Mouse (Mus musculus) stomach, embryonic 15.5 days (tissue): Measurements from ENCODE around the gene Npffr2. TPM values are rescaled to one million over a fixed set of nuclear protein-coding genes. Genes with fewer than 3 reads are reported as not detected.
"Not testable (repeated sequence)": the region's sequence is repeated elsewhere in the genome, so short reads cannot be mapped to it uniquely, and the experiment has no call there.

ENCODE experiments used
- ATAC-seq: fragments of 200-750 bp; cut with Nextera tagmentation; 2 replicates; pipeline ENCODE4 v1.8.0; 2017; ENCODE audit warnings: low read depth, moderate number of reproducible peaks, moderate TSS enrichment; ENCODE audit not compliant: insufficient read depth, low FRiP score
- H3K27ac ChIP-seq: fragments of 300-500 bp; sonication (generic); 2 replicates; pipeline ENCODE4 v1.5.1; 2015; ENCODE audit warnings: mild to moderate bottlenecking, inconsistent platforms
- H3K27me3 ChIP-seq: fragments of 300-500 bp; sonication (generic); replicated peaks from 2 replicates; pipeline ENCODE4 v1.6.1; 2015; ENCODE audit warnings: inconsistent platforms
- H3K36me3 ChIP-seq: fragments of 300-500 bp; sonication (generic); 2 replicates; pipeline ENCODE4 v1.6.1; 2015; ENCODE audit warnings: inconsistent platforms
- H3K4me1 ChIP-seq: fragments of 300-500 bp; sonication (generic); 2 replicates; pipeline ENCODE4 v1.6.1; 2015; ENCODE audit warnings: inconsistent platforms
- H3K4me2 ChIP-seq: fragments of 300-500 bp; sonication (generic); 2 replicates; pipeline ENCODE4 v1.6.1; 2015; ENCODE audit warnings: mild to moderate bottlenecking, inconsistent platforms
- H3K4me3 ChIP-seq: fragments of 300-500 bp; sonication (generic); replicated peaks from 2 replicates; pipeline ENCODE4 v1.5.1; 2015; ENCODE audit warnings: inconsistent platforms
- H3K9ac ChIP-seq: fragments of 300-500 bp; sonication (generic); 2 replicates; pipeline ENCODE4 v1.6.1; 2015; ENCODE audit warnings: inconsistent platforms
- H3K9me3 ChIP-seq: fragments of 300-500 bp; sonication (generic); 2 replicates; pipeline ENCODE4 v1.6.1; 2016; ENCODE audit warnings: inconsistent platforms
- WGBS: fragments of 180-500 bp; shearing (Covaris S2); methylation state at CpG from one replicate; pipeline ENCODE4 v1.1.7; 2015; 5-methylcytosine and 5-hydroxymethylcytosine counted together
- polyA plus RNA-seq: library from polyadenylated mRNA; unstranded; fragments of >200 nt; fragmentation: Nextera tagmentation; extraction: Ambion mirVana; gene quantifications from 2 replicates; pipeline ENCODE4 v1.2.1, GENCODE M21; 2015

Gene Npffr2
- not detected in 2 replicates for polyA plus RNA-seq

DNA sequence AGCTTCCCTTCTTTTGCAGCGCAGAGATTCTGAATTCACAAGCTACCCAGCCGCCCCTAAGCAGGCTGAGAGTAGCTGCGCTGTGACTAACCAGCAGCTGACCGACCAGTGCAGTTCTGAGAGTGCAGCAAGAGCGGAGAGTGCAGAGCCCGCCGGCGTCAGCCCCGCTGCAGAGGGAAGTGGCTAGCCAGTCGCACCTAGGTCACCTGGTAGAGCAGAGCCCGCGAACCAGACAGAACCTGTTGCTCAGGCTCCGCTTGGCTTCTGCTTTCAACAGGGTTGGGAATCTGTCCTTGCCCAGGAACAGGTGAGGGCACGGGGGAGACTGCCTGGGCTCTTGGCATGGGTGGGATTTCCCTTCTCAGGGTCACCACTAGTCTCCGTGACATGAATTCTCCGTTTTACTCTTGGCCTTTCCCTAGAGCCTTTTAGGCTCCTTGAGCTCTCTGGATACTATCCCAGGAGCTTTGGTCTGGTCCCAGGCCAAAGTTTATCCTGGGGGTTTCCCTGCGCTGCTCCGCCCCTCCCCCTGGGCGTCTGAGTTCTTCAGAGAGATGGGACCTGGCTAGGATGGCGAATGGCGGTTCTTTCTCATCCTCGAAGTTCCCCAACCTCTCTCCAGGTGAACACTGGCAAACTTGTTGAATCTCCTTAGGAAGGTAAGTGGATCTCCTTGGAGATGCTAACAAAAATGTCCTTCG is at the start of gene Npffr2:
Npffr2 (plus strand) TSS at position 552 of the 701 bp plus-strand sequence.
- peak; percentile 93 for ATAC-seq
- H3K4me3 ChIP-seq = peak within 1 kb of the TSS; percentile 32
- H3K9me3 ChIP-seq = no peaks in the 10 kb centered on the region
- H3K4me2 ChIP-seq = peak within 1 kb of the TSS; percentile 65
- 6% methylated on average over 23 of the region's 23 CpGs for WGBS
- peak within 1 kb of the TSS; percentile 6; the same call in 1 of the 2 replicates for H3K9ac ChIP-seq
- H3K27ac ChIP-seq = no peak within 1 kb of the TSS
- H3K36me3 ChIP-seq = no peaks in the 10 kb centered on the region
- H3K4me1 ChIP-seq = no peaks in the 10 kb centered on the region; the same call in 1 of the 2 replicates
- H3K27me3 ChIP-seq = no peaks in the 10 kb centered on the region

GRCm38 (mm10) chr5:89492560-89492959 is 34.7 kb upstream of the Npffr2 start:
- Histone ChIP-seq H3K4me1 (no peaks in the 10 kb centered on the region), H3K4me2 (no peak overlapping the region), H3K36me3 (no peaks in the 10 kb centered on the region), H3K9ac (no peak overlapping the region), H3K27me3 (no peaks in the 10 kb centered on the region), H3K9me3 (no peaks in the 10 kb centered on the region), H3K4me3 (no peak overlapping the region), H3K27ac (no peak overlapping the region)
- 91% methylated on average over 1 of the region's 1 CpGs for WGBS
- ATAC-seq = no peak

DNA sequence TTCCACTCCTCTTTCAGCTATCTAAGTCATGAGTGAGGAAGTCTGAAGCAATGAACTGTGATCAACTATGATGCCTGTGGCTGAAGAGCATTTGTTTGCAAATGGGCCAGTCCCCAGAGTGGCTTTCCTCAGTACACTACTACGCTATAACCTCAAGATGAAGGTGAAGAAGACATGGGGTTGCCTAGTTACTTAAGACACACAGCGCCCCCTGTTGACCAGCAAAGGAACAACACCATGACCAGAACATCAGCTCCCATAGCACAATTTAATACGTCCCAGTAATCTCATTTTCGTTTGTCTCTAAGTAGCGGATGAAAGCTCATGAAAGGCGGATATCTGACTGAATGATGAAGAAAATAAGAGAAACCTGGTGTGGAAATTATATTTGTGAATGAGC is 27.0 kb upstream of the Npffr2 start:
- no peaks in the 10 kb centered on the region for H3K36me3 ChIP-seq
- no peaks in the 10 kb centered on the region for H3K4me1 ChIP-seq
- H3K9ac ChIP-seq = no peak overlapping the region
- no peak for ATAC-seq
- WGBS = 55% methylated on average over 6 of the region's 6 CpGs
- no peak overlapping the region for H3K4me2 ChIP-seq
- H3K9me3 ChIP-seq = no peaks in the 10 kb centered on the region
- no peak overlapping the region for H3K27ac ChIP-seq
- no peak overlapping the region for H3K4me3 ChIP-seq
- no peaks in the 10 kb centered on the region for H3K27me3 ChIP-seq

GRCm38 (mm10) chr5:89518641-89519040 is 8.6 kb upstream of the Npffr2 start:
- no peak overlapping the region for H3K4me2 ChIP-seq
- WGBS = 70% methylated on average over 4 of the region's 4 CpGs
- ATAC-seq = no peak
- H3K4me1 ChIP-seq = no peaks in the 10 kb centered on the region
- no peak overlapping the region for H3K4me3 ChIP-seq
- H3K9me3 ChIP-seq = no peaks in the 10 kb centered on the region
- H3K27me3 ChIP-seq = no peaks in the 10 kb centered on the region
- no peaks in the 10 kb centered on the region for H3K36me3 ChIP-seq
- H3K27ac ChIP-seq = no peak overlapping the region
- H3K9ac ChIP-seq = no peak overlapping the region

DNA sequence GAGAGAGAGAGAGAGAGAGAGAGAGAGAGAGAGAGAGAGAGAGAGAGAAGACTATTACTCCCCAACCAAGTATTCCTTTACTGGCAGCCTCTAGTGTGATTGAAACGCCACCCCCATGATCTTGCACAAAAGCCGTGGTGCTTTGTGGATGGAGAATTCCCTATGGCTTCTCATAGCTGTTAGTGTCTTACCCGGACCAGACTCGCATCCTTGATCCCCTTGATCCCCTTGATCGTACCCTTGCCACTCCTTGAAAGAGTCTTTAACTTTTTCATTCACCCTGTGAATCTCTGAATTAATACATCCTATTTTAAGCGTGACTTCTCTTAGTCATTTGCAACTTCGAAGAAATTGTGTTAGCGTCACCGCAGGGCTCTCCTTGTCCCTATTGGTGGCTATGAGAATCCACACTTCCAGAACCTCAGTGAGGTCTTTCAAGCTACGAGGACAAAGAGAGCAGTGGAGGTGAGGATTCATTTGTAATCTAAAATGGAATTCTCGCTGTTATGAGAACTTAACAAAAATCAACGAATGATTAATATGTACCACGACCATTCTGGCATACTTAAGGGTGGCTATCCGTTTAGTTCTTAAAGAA is 949 bp upstream of the Npffr2 start:
- no peaks in the 10 kb centered on the region for H3K36me3 ChIP-seq
- H3K9ac ChIP-seq = 0 out of 2 replicates have a peak overlapping the region, but pooled peaks have one; percentile 6
- peak overlapping the region; percentile 32 for H3K4me3 ChIP-seq
- no peak for ATAC-seq
- no peaks in the 10 kb centered on the region; the same call in 1 of the 2 replicates for H3K4me1 ChIP-seq
- no peak overlapping the region for H3K27ac ChIP-seq
- no peaks in the 10 kb centered on the region for H3K9me3 ChIP-seq
- no peaks in the 10 kb centered on the region for H3K27me3 ChIP-seq
- 7% methylated on average over 14 of the region's 14 CpGs for WGBS
- peak overlapping the region; percentile 65 for H3K4me2 ChIP-seq

- Histone ChIP-seq H3K4me1 (no peaks in the 10 kb centered on the region; the same call in 1 of the 2 replicates), H3K27ac (no peak overlapping the region), H3K36me3 (no peaks in the 10 kb centered on the region), H3K9ac (no peak overlapping the region), H3K9me3 (no peaks in the 10 kb centered on the region), H3K27me3 (no peaks in the 10 kb centered on the region), H3K4me2 (no peak overlapping the region), H3K4me3 (no peak overlapping the region)
- ATAC-seq = no peak
- WGBS = 38% methylated on average over 4 of the region's 4 CpGs
Measured at GRCm38 (mm10) chr5:89528951-89529350, 1.7 kb downstream of the Npffr2 start.

GRCm38 (mm10) chr5:89529391-89529790 is 2.2 kb downstream of the Npffr2 start:
- Histone ChIP-seq H3K4me1 (no peaks in the 10 kb centered on the region; the same call in 1 of the 2 replicates), H3K27ac (no peak overlapping the region), H3K9ac (no peak overlapping the region), H3K9me3 (no peaks in the 10 kb centered on the region), H3K4me3 (no peak overlapping the region), H3K36me3 (no peaks in the 10 kb centered on the region), H3K4me2 (no peak overlapping the region), H3K27me3 (no peaks in the 10 kb centered on the region)
- WGBS = 52% methylated on average over 2 of the region's 2 CpGs
- no peak for ATAC-seq

GRCm38 (mm10) chr5:89536018-89536417 is 8.8 kb downstream of the Npffr2 start:
- Histone ChIP-seq H3K4me2 (no peak overlapping the region), H3K4me3 (no peak overlapping the region), H3K27me3 (no peaks in the 10 kb centered on the region), H3K9ac (no peak overlapping the region), H3K9me3 (no peaks in the 10 kb centered on the region), H3K27ac (no peak overlapping the region), H3K36me3 (no peaks in the 10 kb centered on the region), H3K4me1 (no peaks in the 10 kb centered on the region)
- 93% methylated on average over 3 of the region's 3 CpGs for WGBS
- ATAC-seq = no peak

GRCm38 (mm10) chr5:89542472-89542871 is 15.2 kb downstream of the Npffr2 start:
- H3K9ac ChIP-seq = no peak overlapping the region
- H3K27ac ChIP-seq = no peak overlapping the region
- 70% methylated on average over 3 of the region's 3 CpGs for WGBS
- H3K4me3 ChIP-seq = no peak overlapping the region
- no peaks in the 10 kb centered on the region for H3K9me3 ChIP-seq
- no peaks in the 10 kb centered on the region for H3K36me3 ChIP-seq
- no peak overlapping the region for H3K4me2 ChIP-seq
- no peaks in the 10 kb centered on the region for H3K4me1 ChIP-seq
- no peak for ATAC-seq
- no peaks in the 10 kb centered on the region for H3K27me3 ChIP-seq

DNA sequence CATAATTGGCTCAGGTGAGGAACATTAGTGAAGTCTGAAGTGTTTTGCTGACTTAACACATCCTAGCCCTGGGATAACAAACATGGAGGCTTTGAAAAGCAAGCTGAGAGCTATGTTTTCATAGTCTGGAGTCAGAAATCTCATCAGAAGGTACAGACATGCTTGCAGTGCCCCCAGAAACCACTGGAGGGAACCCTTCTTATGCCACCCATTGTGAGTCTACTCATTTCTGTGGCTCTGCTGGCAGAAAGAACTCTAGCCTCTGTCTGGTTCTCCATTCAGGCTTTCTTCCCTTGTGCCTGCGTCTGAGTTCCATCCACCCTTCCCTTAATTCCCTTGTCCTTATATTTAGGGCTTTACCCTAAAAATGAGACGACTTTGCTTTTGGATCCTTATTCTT is 16.2 kb downstream of the Npffr2 start:
- no peaks in the 10 kb centered on the region for H3K4me1 ChIP-seq
- 38% methylated on average over 2 of the region's 2 CpGs for WGBS
- H3K9ac ChIP-seq = no peak overlapping the region
- no peaks in the 10 kb centered on the region for H3K27me3 ChIP-seq
- peak; percentile 50; the same call in 1 of the 2 replicates for ATAC-seq
- no peak overlapping the region for H3K4me2 ChIP-seq
- no peak overlapping the region for H3K27ac ChIP-seq
- no peaks in the 10 kb centered on the region for H3K36me3 ChIP-seq
- no peaks in the 10 kb centered on the region for H3K9me3 ChIP-seq
- no peak overlapping the region for H3K4me3 ChIP-seq

- H3K4me2 ChIP-seq, H3K4me1 ChIP-seq, H3K9me3 ChIP-seq, H3K36me3 ChIP-seq, H3K27ac ChIP-seq, H3K27me3 ChIP-seq, ATAC-seq, H3K4me3 ChIP-seq, H3K9ac ChIP-seq: not testable (repeated sequence)
- WGBS = 51% methylated on average over 4 of the region's 4 CpGs
Measured at GRCm38 (mm10) chr5:89559118-89559517, 31.9 kb downstream of the Npffr2 start.

DNA sequence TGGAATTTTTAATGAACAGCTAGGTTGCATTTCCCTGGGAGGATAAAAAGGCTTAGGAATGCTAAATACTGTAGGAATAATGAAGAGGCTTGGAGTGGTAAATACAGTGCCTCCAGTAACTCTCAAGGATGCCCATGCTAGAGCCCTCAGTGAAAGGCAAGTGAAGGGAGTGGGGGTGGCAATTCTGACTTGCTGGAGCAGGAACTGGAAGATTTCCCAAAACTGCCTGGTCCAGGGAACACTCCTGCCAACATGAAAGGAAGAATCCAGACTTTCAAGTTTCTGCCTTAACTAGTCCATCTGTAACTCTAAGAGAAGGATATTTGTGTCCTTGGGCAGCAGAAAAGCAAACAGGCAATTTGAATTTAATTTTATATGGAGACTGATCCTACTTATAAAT is 34.2 kb downstream of the Npffr2 start:
- no peak overlapping the region for H3K9ac ChIP-seq
- H3K4me1 ChIP-seq = no peaks in the 10 kb centered on the region
- H3K4me2 ChIP-seq = no peak overlapping the region
- no peaks in the 10 kb centered on the region for H3K9me3 ChIP-seq
- H3K4me3 ChIP-seq = no peak overlapping the region
- no peaks in the 10 kb centered on the region for H3K27me3 ChIP-seq
- H3K27ac ChIP-seq = no peak overlapping the region
- no peak for ATAC-seq
- H3K36me3 ChIP-seq = no peaks in the 10 kb centered on the region
